Mouse (Mus musculus) kidney, adult 2 months (tissue): ENCODE results near the gene Pde6c.

Source experiments
- CTCF ChIP-seq: fragments of 200-500 bp; conservative IDR thresholded peaks from 2 replicates; pipeline ENCODE4 v1.5.1; 2011; ENCODE audit warnings: low read depth, mild to moderate bottlenecking, control low read depth, low read length, moderate library complexity, mixed read lengths; ENCODE audit not compliant: insufficient read depth, insufficient read length
- POLR2A ChIP-seq: fragments of 200-500 bp; IDR thresholded peaks from one replicate; pipeline ENCODE4 v1.6.1; 2011; ENCODE audit warnings: low read depth, low read length, control low read depth

GRCm38 (mm10) chr19:38190606-38191005, 58.0 kb downstream of the Pde6c start:
- no peak for TF ChIP-seq CTCF
- no peak for TF ChIP-seq POLR2A
